Mouse (Mus musculus): ENCODE measurements around the gene Plxnd1.

Plxnd1 gene

GRCm38 (mm10) chr6:115957681-115958080 is 37.1 kb downstream of the Plxnd1 start:
- DNase-seq (ENCODE audit: low read depth, low spot score): no peak

GRCm38 (mm10) chr6:115956922-115957601 is 37.7 kb downstream of the Plxnd1 start:
- peak; percentile 90 for DNase-seq (ENCODE audit: low read depth, low spot score)

DNA sequence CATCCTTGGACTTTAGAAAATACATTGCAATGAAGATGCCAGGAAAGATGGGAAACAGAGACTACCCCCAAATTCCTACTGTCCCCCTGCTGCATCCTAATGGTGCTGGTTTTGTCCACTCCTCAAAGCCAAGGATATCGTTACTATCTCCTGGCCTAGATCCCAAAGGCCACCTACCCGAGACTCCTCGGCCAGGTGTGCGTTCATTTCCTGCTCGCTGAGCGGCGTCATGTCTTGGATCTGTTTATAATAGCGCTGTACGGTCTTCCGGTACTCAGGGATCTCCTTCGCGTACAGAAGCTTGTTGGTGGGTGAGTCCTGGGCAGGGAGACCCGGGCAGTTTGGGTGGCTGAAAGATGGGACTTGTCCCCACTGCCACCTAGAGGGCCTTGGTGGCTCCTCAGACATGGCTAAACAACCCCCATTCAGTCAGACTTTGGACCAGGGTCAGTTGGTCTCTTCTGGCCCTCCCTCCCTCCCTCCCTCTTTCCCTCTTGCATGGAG is 38.3 kb downstream of the Plxnd1 start:
- DNase-seq (ENCODE audit: low read depth, low spot score): no peak

GRCm38 (mm10) chr6:115955664-115956063 is 39.1 kb downstream of the Plxnd1 start:
- no peak for DNase-seq (ENCODE audit: low read depth, low spot score)

- no peak for DNase-seq (ENCODE audit: low read depth, low spot score)
Observed at GRCm38 (mm10) chr6:115955169-115955568, 39.6 kb downstream of the Plxnd1 start.

- DNase-seq (ENCODE audit: low read depth, low spot score): no peak
Observed at GRCm38 (mm10) chr6:115954506-115955074, 40.2 kb downstream of the Plxnd1 start.

DNA sequence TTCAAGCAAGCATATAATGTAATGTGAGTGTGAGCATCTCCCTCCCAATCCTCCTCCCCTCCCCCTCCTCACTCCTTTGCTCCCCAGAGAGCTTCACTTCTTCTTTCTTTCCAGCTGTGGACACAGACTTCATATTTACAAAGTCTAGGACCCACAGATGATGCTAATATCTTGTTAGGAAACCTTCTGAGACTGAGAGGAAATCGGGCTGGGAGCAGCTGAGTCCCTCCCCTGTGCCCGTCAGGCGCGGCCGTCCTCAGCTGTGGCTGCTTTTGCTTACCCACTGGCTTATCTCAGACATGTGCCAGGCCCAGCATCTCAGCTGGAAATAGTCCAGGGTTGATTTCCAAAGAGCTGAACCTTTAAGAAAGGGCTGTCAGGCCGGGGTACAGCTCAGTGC is 48.4 kb downstream of the Plxnd1 start:
- no peak for DNase-seq (ENCODE audit: low read depth, low spot score)

DNA sequence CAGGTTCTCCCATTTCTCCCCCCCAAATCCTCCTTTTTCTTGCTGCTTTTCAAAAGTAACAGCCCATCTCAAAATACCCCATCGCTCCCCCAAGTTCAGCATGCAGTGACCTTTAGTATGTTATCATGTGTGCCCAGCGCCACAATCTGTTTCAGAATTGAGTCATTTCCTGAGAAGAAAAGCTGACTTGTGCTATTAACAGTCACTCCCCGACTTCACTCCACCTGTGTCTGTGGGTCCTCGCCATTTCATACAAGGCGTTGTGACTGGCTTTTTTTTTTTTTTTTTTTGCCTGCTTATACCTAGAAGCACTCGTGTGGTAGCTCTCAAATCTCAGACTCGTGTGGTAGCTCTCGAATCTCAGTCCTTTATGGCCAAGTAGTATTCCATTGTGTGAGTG is 49.2 kb downstream of the Plxnd1 start:
- no peak for DNase-seq (ENCODE audit: low read depth, low spot score)

DNA sequence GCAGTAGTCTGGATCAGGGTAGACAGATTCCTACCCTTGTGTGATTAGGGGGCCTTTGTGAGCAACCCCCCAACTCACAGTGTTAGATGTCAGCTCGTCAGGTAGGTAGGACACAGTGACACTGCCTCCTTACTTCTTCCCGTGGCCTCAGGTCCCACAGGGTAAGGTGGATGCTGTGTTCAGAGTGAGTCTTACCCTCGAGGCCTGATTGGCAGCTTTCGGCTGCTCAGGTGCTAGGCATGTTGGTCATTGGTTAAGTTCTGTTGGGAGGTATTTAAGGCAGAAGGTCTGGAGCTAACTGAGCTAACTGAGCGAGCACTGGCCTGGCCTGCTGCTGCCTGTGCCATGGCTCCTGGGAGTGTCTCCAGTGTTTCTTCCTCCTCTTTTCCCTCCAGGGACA is 50.2 kb downstream of the Plxnd1 start, which contains the start of gene H1foo:
TSS of gene H1foo (plus strand) at position 301 of the 400 bp plus-strand sequence.
- DNase-seq (ENCODE audit: low read depth, low spot score): no peak

DNA sequence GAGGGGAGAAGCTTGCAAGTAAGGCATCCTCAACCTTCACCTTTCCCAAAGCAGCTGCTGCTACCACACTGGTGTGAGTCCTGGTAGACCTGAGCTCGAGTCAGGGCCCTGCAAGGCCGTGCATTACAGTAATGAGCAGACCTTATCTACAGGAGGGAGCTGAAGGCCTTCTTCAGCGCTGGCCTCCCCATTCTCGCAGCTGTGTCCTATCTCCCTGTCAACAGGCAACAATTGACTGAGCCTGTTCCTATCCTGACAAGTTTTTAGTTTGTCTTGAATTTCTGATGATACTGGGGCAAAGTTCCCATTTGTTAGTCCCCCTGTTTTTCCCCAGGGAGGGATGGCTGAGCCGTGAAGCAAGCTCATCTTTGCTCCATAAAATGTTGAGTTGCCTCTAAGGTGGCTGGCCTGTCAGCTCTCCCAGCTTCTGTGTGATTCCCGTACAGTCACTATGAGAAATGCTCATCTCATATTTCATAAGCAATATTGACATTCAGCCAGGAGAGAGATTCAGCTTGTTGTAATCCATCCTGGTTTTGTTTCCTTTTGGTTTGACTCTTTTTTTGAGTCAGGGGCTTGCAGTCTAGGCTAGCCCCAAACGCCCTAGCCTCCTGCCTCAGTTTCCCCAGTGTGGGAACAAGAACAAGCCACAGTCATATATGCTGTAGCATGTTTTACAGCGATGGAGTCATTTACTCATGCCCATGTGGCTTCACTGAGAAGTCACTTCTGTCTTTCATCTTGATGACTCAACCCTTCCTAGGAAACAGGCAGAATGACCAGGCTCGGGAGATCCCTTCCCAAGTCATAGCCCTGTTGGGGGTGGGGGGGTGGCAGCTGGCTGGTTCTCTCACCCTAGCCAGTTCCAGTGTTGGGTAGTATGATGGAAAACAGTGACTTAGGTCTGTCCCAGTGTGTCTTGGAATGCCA is 51.0 kb downstream of the Plxnd1 start:
- no peak for DNase-seq (ENCODE audit: low read depth, low spot score)

DNA sequence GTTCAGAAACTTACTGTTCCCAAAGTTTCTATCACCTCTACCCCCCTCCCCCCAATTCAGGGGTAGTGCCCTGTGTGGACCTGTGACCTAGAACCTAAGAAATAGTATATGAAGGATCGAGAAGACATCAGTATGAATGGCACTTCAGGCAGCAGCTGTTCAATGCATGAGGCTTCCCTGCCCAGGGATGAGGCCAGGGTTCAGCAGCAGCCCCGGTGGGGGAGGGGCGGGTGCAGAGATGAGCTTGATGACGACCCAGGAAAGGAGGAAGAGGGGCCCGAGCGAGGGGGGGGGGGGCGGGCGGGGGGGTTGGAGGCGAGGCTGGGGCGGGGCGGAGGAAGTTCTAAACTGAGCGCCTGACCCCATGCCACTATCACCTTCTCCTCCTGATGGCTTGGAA is 53.7 kb downstream of the Plxnd1 start:
- no peak for DNase-seq (ENCODE audit: low read depth, low spot score)

DNA sequence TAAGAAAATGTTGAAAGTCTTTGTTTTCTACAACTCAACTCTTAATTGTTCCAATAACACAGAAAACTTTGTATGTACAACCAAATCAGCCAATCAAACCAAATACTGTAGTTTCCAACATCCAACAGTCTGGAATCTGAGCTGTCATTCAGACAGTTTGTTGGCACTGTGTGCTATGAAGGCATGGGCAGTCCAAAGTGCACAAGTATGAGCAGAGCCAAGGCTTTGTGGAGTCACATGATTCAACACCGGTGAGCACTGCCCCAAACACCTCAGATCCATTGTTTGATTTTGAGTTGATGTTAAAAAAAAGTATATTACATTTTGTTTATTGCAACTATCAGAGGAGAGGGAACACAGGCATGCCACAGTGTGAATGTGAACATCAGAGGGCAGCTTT is 54.2 kb downstream of the Plxnd1 start:
- no peak for DNase-seq (ENCODE audit: low read depth, low spot score)

DNA sequence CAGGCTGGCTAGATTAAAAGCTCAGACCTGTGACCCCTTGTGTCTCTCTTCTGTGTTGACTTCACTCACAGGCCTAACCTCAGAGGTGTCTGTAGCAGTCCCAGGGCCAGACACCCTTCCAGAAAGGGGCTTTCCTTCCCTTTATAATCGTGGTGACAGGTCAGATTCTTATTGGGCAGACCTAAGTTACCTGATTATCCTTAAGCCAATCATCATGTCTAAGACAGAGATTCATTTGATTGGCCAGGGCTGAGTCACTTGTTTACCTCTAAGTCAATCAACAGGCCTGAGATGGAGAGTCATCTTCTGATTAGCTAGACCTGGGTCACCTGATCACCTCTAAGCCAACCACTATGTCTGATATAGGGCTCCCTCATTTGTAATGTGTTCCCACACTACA is 56.0 kb downstream of the Plxnd1 start:
- DNase-seq (ENCODE audit: low read depth, low spot score): no peak

DNA sequence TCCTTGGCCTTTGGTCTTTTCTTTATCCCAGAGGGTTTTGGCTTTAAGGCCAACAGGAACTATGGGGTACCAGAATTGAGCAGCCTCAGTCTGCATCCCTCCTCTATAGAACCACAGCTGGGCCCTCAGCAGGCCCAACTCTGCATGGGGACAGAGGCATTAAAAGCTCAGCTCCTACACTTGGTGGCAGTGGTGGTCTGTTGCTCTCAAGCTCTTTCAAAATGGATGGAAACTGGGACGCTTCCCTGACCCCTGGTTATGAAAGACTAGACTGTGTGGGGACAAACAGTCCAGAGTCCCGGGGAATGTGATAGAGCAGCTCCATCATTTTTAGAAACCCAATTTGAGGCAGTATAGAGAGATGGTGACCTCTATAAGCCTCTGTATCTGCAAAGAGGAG is 56.8 kb downstream of the Plxnd1 start:
- no peak for DNase-seq (ENCODE audit: low read depth, low spot score)

GRCm38 (mm10) chr6:115935544-115935943 is 59.3 kb downstream of the Plxnd1 start:
- DNase-seq (ENCODE audit: low read depth, low spot score): no peak

DNA sequence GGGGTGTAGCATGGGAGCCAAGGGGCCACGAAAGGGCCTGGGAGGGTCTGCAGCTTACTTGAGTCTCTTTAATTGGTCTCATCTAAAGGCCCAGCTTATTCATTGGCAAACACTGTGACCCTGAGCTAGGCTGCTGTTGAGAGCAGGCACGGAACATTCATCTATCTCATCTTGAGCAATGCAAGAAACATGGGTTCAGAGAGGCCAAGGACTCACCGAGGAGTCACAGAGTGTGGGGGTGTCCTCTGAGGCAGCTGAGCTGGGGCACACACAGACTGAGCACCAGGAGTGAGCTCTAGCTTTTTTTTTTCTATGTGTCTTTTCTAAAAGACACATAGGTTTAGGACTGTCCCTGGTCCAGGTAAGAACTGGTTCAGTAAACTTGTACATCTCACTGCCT is 62.4 kb downstream of the Plxnd1 start:
- DNase-seq (ENCODE audit: low read depth, low spot score): no peak

DNA sequence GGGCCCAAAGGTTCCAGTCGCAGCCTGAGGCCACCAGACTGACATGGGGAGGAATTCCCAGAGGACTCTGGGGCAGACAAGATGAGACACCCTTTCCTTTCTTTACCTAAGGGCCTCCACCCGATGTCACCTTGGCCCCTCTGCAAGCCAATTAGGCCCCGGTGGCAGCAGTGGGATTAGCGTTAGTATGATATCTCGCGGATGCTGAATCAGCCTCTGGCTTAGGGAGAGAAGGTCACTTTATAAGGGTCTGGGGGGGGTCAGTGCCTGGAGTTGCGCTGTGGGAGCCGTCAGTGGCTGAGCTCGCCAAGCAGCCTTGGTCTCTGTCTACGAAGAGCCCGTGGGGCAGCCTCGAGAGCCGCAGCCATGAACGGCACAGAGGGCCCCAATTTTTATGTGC is 63.2 kb downstream of the Plxnd1 start, which contains the start of gene Rho:
TSS of gene Rho (plus strand) at position 110 of the 400 bp plus-strand sequence.
- no peak for DNase-seq (ENCODE audit: low read depth, low spot score)

DNA sequence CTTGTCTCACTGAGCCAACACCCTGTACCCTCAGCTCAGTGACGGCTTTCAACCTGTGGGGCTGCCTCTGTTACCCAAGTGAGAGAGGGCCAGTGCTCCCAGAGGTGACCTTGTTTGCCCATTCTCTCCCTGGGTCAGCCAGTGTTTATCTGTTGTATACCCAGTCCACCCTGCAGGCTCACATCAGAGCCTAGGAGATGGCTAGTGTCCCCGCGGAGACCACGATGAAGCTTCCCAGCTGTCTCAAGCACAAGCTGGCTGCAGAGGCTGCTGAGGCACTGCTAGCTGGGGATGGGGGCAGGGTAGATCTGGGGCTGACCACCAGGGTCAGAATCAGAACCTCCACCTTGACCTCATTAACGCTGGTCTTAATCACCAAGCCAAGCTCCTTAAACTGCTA is 64.8 kb downstream of the Plxnd1 start:
- no peak for DNase-seq (ENCODE audit: low read depth, low spot score)

GRCm38 (mm10) chr6:115927292-115928242 is 67.2 kb downstream of the Plxnd1 start:
- no peak for DNase-seq (ENCODE audit: low read depth, low spot score)

GRCm38 (mm10) chr6:115926416-115926815 is 68.4 kb downstream of the Plxnd1 start:
- DNase-seq (ENCODE audit: low read depth, low spot score): no peak

GRCm38 (mm10) chr6:115924829-115925228 is 70.0 kb downstream of the Plxnd1 start:
- DNase-seq (ENCODE audit: low read depth, low spot score): no peak

All from skeletal muscle tissue, adult 2 months (tissue).